Mouse (Mus musculus) E14TG2a.4 (cell line): ENCODE results near the gene St6galnac4.

Experiments
- CTCF ChIP-seq: conservative IDR thresholded peaks from 2 replicates; pipeline ENCODE4 v1.5.1; 2014; ENCODE audit warnings: low read length
- NANOG ChIP-seq: IDR thresholded peaks from 2 replicates; pipeline ENCODE4 v1.6.1; 2014; ENCODE audit warnings: borderline replicate concordance, low read length, mixed read lengths
- POU5F1 ChIP-seq: IDR thresholded peaks from 2 replicates; pipeline ENCODE4 v1.6.1; 2014; ENCODE audit warnings: low read length, borderline replicate concordance

- TF ChIP-seq CTCF (peak; percentile 10; the same call in 1 of the 2 replicates), POU5F1 (no peak), NANOG (no peak)
These were observed 14.6 kb downstream of the St6galnac4 start for GRCm38 (mm10) chr2:32601417-32602065.
